Mouse (Mus musculus) thymus, adult 2 months (tissue): ENCODE measurements around the gene Fam117a.

Experiments used
- CTCF ChIP-seq: fragments of 200-500 bp; IDR thresholded peaks from 2 replicates; pipeline ENCODE4 v1.5.1; 2012; ENCODE audit warnings: mild to moderate bottlenecking, control low read depth, low read length, moderate library complexity, borderline replicate concordance; ENCODE audit not compliant: control insufficient read depth, poor library complexity, insufficient read depth; ENCODE audit errors: extremely low read depth
- POLR2A ChIP-seq: fragments of 200-500 bp; IDR thresholded peaks from 2 replicates; pipeline ENCODE4 v1.6.1; 2012; ENCODE audit warnings: mild to moderate bottlenecking, low read length, control low read depth, moderate library complexity; ENCODE audit not compliant: control insufficient read depth, poor library complexity, insufficient read depth; ENCODE audit errors: extremely low read depth

DNA sequence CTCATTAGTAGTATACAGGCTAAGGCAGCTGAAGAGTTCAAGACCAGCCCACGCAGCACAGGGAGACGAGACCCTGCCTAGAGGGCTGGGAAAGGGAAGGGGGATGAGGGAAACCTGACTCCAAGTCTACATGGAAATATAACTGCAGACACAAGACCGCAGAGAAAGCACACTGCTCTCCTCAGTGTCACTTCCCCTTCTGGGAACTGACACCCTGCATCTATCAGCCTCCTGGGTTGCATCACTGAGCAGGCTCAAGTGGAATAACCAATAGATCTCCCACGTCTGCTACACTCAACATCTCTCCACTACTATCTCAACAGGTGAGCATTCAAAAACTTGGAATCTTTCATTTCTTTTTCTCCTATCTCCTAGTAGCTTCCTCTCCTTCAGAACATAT is 44.8 kb upstream of the Fam117a start:
- no peak for TF ChIP-seq CTCF
- TF ChIP-seq POLR2A = no peak
